Mouse (Mus musculus) kidney, adult 2 months (tissue): ENCODE results near the gene Dop1b.
"Not testable (repeated sequence)": the region's sequence is repeated elsewhere in the genome, so short reads cannot be mapped to it uniquely, and the experiment has no call there.

Experiments
- CTCF ChIP-seq: fragments of 200-500 bp; conservative IDR thresholded peaks from 2 replicates; pipeline ENCODE4 v1.5.1; 2011; ENCODE audit warnings: low read depth, mild to moderate bottlenecking, control low read depth, low read length, moderate library complexity, mixed read lengths; ENCODE audit not compliant: insufficient read depth, insufficient read length
- POLR2A ChIP-seq: fragments of 200-500 bp; IDR thresholded peaks from one replicate; pipeline ENCODE4 v1.6.1; 2011; ENCODE audit warnings: low read depth, low read length, control low read depth

DNA sequence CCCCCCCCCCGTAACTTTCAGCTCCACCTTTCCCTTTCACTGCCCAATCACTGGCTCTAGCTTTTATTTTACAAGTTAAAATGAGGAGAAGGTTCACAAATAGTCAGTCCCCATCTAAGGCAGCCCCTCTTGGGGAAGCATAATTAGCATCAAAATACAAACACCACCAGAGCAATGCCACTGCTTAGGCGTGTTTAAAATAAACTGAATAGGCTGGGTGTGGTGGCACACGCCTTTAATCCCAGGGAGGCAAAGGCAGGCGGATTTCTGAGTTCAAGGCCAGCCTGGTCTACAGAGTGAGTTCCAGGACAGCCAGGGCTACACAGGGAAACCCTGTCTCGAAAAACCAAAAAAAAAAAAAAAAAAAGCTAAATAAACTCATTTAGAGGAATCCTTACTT, 114.8 kb downstream of the Dop1b start:
- not testable (repeated sequence) for TF ChIP-seq POLR2A, CTCF
